Mouse (Mus musculus): ENCODE measurements around the gene Aldh9a1.

Aldh9a1 gene

DNA sequence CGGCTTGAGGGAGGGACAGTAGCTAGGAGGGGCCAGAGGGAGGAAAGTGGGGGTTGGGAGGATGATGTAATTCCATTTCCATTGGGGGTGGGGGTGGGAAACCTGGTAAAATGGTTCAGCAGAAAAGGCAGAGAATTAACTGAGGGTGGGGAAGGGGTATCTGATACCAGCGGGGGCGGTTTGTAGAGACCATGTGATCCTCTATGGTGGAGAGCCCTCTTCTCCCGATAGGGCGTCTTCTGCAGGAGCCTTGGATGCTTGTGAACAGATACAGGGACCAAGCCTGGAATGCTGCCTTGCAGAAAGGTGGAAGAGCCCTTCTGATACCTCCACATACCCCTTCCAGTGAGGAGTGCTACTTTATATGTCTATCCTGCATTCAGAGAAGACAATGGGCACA is 33.4 kb downstream of the Aldh9a1 start:
- in situ Hi-C loops (cut with MboI, MseI), result no loop called here

DNA sequence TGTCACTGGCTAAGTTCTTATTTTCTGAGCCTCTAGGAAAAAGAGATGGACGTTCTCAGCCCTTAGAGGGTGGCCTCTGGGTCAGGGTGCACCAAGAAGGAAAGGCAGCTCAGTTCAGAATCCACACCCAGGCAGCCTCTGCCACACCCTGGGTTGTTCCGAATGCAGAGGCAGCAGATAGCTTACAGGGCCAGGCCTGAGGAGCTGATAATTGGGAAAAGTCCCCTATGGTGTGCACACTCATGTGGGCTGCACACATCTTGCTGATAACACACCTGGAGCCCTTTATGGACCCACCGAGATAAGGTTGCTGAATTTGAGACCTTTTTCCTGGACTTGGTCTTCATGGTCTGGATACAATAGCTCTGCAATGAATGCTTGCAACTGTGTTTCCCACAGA is 34.4 kb downstream of the Aldh9a1 start:
- in situ Hi-C loops (cut with MboI, MseI), result no loop called here

DNA sequence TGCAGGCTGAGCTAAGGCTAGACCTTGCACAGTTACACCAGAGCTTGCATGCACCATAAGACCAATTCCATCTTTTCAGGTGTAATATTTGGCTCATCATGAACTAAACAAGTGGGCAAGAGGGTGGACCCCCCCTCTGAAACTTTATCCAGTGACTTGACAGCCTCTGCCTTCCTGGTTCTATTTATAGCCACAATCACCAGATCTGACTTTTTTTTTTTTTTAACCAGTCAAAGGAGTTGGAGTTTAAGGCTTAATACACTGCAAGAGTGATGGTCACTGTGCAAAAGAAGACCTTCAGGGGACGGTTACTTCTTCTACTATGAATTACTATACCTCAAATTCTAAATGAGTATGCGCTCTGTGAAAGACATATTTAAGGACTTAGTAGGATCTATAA is 35.4 kb downstream of the Aldh9a1 start:
- in situ Hi-C loops (cut with MboI, MseI), result no loop called here

DNA sequence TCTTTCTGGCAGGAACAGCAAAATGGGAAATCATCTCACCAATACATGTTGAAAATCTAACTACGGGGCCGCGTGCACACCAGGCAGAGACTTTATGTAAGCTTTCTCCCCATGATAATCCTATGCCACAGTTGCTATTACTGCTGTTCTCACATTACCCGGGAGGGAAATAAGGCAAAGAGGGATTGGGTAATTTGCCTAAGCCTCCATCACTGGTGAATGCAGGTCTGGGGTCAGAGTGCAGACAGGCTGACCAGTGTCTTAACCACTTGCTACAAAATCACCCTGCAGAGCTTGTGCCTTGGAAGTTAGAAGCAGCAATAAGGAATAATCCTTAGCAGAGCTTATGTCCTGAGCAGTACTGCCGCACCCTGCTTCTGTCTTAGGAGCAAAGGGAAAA is 35.8 kb downstream of the Aldh9a1 start:
- in situ Hi-C loops (cut with MboI, MseI), result no loop called here

DNA sequence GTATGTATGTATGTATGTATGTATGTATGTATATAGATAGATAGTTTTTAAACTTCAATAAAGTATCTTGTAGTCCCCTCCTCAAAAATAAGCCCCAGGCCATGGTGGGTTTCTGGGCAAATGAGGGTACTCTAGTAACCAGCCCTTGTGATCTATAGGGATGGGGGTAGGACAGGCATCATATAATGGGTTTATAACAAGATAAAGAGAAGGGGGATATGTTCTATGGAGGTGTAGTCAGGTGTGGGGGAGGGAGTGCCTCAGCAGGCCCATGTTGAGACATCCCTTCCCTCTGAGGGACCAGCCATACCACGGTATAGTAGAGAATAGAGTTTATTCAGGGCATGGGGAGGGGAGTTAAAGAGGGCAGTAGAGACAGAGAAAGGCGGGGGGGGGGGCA is 36.7 kb downstream of the Aldh9a1 start:
- in situ Hi-C loops (cut with MboI, MseI), result no loop called here

DNA sequence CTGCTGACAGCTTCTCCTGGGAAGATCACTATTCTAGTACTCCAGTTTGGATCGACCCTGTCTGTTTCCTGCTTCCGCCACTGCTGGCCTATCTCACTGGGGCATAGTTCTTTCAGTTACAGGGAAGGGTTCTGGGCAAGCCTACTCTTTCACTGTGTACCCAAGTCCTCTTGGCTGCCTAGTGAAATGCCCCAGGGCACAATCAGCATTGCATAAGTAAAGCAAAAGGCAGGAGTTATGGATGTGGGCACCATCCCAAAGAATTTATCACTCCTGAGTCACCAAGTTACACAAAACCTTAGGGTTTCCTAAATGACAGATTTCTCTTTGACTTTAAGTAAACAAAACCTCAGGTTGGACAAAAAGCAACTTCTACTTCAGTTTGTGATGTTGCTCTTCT is 37.5 kb downstream of the Aldh9a1 start:
- in situ Hi-C loops (cut with MboI, MseI), result no loop called here

DNA sequence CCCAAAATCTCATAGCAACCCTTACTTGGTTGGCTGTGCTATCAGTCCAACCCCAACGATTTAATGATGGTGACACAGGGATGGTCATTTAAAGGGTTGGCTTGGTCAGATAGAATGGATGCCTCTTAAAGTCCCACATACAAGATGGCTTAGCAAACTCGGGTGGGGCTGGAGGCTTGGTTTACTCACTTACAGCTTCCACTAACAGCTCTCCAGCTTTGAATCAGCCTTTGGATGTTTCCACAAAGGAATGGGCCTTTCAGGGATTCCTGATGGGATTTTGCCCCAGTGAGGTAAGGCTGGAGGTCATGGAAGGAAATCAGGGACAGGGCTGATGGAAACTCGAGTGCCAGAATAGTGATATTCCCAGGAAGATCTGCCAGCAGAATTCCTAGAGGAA is 38.0 kb downstream of the Aldh9a1 start:
- in situ Hi-C loops (cut with MboI, MseI), result no loop called here

DNA sequence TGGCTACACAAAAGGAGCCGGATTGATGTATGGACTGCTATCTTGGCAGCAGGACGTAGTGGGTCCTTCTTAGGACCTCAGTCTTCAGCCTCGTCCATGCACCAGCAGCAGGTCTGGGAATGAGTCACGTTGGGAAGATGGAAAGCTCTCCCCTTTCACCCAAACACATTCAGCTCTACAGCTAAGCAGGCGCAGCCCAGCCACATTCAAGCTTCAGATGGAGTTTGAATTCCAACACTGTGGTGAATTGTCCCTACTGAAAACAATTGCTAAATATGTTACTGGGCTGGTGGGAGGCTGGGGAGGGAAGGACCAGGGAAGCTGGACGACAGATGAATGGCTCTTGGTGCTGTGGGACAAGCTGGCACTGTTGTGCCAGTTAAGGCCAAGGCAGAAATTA is 38.8 kb downstream of the Aldh9a1 start:
- in situ Hi-C loops (cut with MboI, MseI), result no loop called here

DNA sequence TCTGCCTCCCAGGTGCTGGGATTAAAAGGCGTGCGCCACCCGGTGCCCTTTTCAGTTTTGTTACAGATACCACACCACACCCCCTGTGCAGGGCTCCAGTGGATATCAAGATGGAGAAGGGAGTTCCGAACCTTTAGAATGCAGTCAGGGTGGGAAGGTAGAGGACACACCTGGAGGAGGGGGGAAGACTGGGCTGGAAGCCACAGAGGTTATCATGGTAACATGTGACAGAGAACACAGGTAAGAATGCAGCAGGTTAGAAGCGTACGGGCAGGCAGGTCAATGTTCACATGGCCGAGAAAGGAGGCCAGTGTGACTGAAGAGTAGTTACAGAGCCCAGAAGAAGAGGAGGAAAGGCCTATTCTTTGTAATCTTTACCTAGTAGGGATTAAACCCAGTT is 39.8 kb downstream of the Aldh9a1 start:
- in situ Hi-C loops (cut with MboI, MseI), result no loop called here

DNA sequence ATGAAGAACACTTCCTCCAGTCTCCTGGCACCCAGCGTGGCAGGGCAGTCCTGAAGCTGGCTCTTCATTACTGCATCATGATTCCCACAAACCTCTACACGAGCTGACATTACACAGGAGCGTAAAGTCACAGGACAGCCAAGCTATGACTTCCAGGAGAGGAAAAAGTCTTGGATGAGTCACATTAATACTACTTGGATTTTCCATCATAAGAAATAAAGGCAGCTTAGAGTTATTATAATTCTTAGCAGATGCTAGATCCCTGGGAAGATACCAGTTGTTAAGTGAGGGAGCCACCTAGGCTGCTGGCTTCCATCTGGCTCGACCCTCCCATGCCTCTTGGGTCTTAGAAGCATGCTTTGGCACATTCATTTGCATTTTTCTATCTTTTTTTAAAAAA is 40.6 kb downstream of the Aldh9a1 start:
- in situ Hi-C loops (cut with MboI, MseI), result no loop called here

DNA sequence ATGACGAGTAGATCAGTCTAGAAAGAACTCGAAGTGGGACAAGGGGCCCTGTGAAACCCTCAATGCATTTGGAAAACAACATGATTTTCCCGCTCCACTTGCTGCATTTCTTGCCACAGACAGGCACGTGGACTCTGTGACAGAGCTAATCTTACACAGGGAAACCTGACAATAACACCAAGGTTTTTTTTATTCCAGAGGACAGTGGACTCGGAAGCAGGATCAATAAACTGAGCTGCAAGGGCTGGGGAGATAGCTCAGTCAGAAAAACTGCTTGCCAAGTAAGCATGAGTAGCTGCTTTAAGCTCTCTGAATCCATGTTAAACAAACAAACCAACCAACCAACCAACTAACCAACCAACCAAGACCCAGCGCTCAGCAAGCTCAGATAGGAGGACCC is 41.5 kb downstream of the Aldh9a1 start:
- in situ Hi-C loops (cut with MboI, MseI), result no loop called here

DNA sequence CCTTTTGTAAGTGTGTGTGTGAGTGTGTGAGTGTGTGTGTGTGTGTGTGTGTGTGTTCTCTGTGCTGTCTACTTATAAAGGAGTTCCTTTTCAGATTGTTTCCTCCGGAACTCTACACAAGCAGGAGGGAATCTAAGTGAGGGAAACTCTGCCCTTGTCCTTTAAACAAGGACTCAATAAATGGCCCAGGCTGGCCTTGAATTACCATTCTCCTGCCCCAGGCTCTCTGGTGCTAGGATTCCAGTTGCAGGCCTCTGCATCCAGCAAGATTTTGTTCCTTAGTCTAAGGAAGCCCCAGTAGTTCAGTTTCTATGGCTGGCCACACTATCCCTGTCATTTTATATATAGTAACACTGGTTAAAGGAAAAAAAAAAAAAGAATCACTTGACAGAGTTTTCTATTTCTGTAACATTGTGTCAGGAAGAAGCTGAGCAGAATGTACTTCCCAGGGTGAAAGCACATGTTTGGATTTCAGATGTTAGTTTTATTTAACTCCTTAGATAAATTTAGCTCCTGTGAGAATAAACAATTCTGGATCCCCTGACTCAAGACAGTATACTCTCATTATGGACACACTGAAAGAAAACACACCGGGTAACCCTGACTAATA is 42.3 kb downstream of the Aldh9a1 start:
- in situ Hi-C loops (cut with MboI, MseI), result no loop called here

DNA sequence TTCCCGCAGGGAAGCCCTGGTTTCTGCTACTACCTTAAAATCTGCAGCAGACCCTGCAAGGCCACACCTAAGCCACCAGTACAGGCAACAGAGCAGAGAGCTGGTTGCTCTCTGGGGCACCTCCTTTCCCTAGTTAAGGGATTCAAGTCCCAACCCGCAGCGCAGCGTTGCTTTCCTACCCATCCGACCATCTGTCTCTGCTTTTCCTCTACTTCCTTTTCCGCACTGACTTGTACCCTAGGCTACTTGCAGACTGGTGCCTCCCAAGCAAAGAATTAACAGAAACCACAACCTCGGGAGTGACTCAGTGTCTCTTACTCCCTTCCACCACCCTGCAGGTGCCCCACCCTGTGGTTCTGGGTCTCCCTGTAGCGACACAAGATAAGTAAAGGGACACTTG is 42.9 kb downstream of the Aldh9a1 start:
- in situ Hi-C loops (cut with MboI, MseI), result no loop called here

DNA sequence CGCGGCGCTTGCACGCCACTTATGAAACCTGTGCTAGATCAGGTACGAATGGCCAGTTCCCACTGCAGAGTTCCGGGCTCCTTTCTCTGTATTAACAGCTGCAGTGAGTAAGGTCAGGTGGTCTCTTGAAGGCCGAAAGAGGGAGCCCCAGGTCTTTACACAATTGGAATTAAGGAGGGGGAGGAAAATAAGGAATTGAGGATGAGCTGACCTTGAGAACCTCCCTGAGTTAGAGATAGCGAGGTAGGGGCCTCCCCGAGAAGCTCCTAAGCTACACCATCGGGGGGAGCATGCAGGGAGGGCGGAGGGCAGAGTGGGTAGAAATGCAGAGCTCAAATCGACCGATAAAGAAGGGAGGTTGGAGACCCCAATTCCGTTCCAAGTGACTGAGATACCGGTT is 43.5 kb downstream of the Aldh9a1 start:
- in situ Hi-C loops (cut with MboI, MseI), result no loop called here

DNA sequence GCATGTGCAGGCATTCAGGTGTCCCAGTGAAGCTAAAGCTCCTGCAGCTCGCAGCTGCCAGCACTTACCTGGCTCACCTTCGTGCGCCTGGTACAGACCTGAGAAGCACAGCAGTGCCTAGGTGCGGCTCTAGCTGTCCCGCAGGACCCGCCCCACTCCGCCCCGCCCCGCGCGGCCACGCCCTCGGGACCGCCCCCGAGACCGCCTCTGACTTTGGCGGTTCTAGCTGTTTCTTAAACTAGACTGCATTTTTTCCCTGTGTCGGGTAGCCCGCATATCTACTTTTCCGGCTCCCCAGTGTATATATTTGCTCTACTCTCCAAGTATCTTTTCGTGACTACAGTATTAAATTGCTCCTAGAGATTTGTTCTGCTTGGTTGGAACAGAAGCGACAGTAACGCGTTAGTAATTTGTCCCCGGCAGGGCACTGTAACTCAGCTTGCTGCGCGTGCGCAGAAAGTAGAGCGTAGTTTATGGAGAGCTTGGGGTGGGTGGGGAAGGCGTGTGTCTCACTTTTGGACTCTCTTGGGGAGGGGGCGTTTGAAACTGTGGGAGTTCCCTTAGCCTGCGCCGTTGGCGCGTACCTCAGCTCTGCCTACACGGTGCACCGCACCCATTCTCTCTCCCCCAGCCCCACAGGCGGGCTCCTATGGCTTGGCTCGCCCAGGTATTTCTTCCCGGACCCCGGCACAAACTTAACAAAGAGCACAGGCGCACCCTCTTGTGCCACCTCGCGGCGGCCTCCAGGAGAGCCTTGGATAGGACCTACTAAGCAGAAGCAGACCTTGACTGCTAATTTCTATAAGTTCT is 44.1 kb downstream of the Aldh9a1 start, which contains the start of gene Mgst3:
Mgst3 (minus strand) TSS at position 159 of the 810 bp plus-strand sequence.
- in situ Hi-C loops (cut with MboI, MseI), result no loop called here

DNA sequence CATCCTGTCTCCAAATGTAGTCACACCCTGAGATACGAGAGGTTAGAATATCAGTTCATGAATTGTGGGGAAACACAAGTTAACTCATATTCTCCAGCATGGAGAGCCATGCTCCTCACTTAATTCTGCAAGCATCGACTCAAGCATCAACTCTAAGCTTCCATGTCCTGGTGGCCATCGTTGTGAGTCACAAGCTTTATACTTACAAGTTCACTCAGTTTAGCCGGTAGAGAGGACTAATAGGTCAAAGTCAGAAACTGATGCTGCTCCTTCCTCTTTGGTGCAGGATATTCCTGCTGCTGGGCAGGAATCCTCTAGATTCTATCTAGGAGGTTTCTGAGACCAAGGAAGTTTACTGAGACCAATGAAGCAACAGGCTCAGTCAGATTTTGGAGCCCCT is 55.4 kb downstream of the Aldh9a1 start:
- in situ Hi-C loops (cut with MboI, MseI), result no loop called here

DNA sequence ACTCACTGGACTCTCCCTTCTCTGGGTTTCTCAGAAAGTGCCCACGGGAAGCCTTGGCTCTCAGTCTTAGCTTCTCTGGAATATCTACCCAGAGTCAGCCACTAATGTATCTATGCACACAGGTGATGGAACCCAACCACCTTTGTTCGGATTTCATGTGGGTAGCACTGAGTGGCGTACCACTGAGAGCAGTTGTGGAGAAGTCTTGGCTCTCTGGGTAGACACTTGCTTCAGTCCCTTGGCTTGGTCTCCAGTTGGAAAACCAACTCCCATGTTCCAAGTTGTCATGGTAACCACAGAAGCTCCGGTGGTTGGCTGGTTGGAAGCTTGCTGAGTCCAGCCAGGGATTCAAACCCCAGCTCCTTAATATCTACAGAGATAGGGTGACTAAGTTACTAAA is 59.8 kb downstream of the Aldh9a1 start:
- in situ Hi-C loops (cut with MboI, MseI), result no loop called here

DNA sequence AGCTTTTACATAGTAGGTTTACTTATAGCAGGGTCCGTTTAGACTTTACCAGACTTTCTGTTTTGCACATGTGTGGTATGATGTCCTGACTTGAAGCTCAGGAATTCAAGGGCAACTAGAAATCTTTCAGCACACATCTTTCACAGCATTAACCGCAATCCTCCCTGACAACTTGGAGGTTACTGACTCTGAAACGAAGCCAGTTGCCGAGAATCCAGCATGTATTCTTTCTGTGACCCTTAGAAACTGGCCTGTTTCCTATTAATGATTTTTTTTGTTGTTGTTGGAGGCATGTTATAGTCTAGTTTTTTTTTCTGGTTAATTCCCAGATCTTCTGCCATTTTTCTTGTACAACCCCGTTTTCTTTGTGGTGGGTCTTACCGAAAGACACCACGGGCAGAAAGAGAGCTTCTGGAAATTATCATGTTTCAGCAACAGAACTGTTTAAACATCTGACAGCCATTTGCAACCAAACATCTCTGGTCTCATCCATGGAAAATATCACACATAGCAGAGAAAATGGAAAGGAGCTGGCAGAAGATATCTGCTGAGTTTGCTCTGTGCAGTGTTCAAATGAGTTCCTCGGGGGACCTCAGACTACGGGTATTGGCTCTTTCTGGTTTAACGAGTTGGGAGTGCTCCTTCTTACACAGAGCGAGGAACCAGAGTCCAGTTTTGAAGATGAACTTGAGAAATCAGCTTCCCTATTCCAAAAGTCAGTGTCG is 62.4 kb downstream of the Aldh9a1 start:
- in situ Hi-C loops (cut with MboI, MseI), result no loop called here

DNA sequence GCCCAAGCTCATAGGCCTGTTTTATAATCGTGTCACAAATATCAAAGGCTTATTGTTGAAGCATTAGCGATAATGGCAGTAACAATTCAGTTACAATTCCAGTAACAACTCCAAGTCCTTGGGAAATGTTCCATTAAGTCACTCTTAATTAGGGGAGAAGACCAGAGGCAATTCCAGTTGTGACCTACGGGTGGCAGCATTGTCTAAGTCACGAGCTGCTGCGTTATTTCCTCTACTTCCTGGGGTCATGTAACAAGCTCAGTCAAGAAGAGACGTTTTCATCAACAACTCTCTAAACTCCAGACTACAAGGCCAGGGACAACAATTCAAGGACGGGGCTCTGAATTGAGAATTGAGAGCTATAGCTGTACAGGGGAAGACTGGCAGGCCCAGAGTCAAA is 65.1 kb downstream of the Aldh9a1 start:
- in situ Hi-C loops (cut with MboI, MseI), result loop anchor here (5.0 kb wide), 1 partner anchor 227 kb away; no protein-coding TSS in a partner anchor
